Mouse (Mus musculus) heart, embryonic 10.5 days (tissue): ENCODE results near the gene Chit1. TPM values are rescaled to one million over a fixed set of nuclear protein-coding genes. Genes with fewer than 3 reads are reported as not detected.

Source experiments
- DNase-seq: peaks from one replicate; pipeline ENCODE4 v3.0.0-alpha.2; 2017; ENCODE audit warnings: low spot score
- H3K27ac ChIP-seq: fragments of 300-500 bp; sonication (generic); 2 replicates; pipeline ENCODE4 v1.5.1; 2016; ENCODE audit warnings: mild to moderate bottlenecking
- H3K27me3 ChIP-seq: fragments of 300-500 bp; sonication (generic); 2 replicates; pipeline ENCODE4 v1.6.1; 2016; ENCODE audit warnings: mild to moderate bottlenecking; ENCODE audit not compliant: poor library complexity, insufficient read depth, severe bottlenecking
- H3K36me3 ChIP-seq: fragments of 300-500 bp; sonication (generic); 2 replicates; pipeline ENCODE4 v1.6.1; 2016; ENCODE audit warnings: mild to moderate bottlenecking, moderate library complexity
- H3K4me1 ChIP-seq: fragments of 300-500 bp; sonication (generic); 2 replicates; pipeline ENCODE4 v1.6.1; 2016; ENCODE audit warnings: mild to moderate bottlenecking
- H3K4me3 ChIP-seq: fragments of 300-500 bp; sonication (generic); 2 replicates; pipeline ENCODE4 v1.5.1; 2016; ENCODE audit warnings: mild to moderate bottlenecking, moderate library complexity
- H3K9me3 ChIP-seq: fragments of 300-500 bp; sonication (generic); 2 replicates; pipeline ENCODE4 v1.6.1; 2016; ENCODE audit warnings: mild to moderate bottlenecking, moderate library complexity
- WGBS: fragments of 180-500 bp; shearing (Covaris S2); methylation state at CpG from one replicate; pipeline ENCODE4 v1.1.7; 2016; 5-methylcytosine and 5-hydroxymethylcytosine counted together
- polyA plus RNA-seq: library from polyadenylated mRNA; unstranded; fragments of >200 nt; fragmentation: Nextera tagmentation; extraction: Ambion mirVana; gene quantifications from 2 replicates; pipeline ENCODE4 v1.2.1, GENCODE M21; 2016

Chit1 gene
- polyA plus RNA-seq, 1 experiment from 2014 or later = 2.0 TPM

DNA sequence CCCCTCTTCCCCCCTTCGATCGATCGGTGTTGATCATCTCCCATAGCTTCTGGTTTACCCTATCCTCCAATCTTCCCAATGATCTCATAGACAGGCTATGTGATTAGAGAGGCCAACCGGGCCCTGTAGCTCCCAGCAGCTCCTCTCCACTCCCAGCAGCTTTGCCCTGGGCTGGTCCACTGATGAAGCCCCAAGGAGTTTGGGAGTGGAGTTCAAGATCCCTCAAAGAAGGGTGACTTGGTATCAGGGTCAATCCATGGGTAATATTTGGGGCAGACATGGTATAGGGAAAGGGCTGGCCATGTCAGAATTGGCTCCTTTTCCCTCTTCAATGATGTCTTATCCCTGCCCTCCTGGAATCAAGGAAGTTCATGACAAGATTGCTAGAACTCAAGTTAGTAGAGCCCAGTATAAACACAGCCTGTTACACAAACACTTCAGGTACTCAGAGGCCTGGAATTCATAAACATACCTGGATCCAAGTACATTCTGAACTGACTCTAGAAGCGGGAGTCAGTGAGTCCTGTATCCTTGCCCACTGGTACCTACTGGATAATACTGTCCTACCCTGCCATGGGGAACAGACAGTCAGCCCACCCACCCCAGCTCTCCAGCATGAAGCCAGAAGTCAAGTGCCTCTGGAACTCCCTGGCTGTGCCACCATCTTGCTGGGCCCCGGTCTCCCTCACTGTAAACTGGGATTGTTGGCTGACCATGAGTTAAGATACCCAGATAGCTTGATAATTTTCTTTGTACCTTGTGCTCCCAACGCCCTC lies 13.8 kb upstream of the Chit1 start:
- H3K9me3 ChIP-seq = no peaks in the 10 kb centered on the region
- peak overlapping the region; percentile 93 for H3K27ac ChIP-seq
- DNase-seq = no peak
- H3K4me1 ChIP-seq = peaks cover 82% of the 10 kb centered on the region
- H3K27me3 ChIP-seq = peaks cover 12% of the 10 kb centered on the region; the same call in 1 of the 2 replicates
- no peak overlapping the region for H3K4me3 ChIP-seq
- no peaks in the 10 kb centered on the region for H3K36me3 ChIP-seq
- 86% methylated on average over 7 of the region's 7 CpGs for WGBS

DNA sequence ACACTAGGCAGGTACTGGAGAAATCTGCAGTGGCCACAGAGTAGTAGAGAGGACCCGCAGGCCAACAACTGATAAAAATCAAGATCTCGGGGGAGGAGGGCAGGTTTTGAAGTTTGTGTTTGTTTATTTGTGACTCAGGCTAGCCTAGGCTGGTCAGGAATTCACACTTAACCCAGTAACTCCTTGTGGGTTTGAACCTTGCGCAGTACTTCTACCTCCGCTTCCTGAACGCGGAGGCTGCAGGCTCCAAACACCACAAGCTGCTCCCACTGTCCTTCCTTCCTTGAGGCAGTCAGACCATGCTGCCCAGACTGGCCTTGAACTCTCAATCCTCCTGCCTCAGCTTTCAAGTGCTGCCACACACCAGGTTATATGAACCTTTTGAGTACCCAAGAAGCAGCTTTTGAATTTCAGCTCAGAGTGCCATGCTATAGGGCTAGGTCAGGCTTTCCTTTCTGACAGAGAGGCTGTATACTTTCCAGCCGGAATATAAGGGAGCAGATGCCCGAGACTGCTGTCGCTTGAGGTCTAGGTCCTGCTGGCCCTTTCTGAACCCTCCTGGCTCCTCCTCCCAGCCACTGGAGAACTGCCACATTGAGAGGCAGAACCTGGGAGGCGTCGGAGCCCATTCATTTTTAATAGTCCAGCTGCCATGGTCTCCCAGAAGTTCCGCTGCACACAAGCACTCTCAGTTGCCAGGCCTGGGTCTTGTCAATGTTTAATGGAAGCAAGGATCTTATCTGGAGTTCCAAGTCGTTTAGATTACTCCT lies 12.9 kb upstream of the Chit1 start:
- H3K36me3 ChIP-seq = no peaks in the 10 kb centered on the region
- H3K9me3 ChIP-seq = no peaks in the 10 kb centered on the region
- H3K4me3 ChIP-seq = peak overlapping the region; percentile 55
- no peak for DNase-seq
- H3K27me3 ChIP-seq = peaks cover 12% of the 10 kb centered on the region; the same call in 1 of the 2 replicates
- H3K27ac ChIP-seq = peak overlapping the region; percentile 93
- whole genome bisulfite sequencing = 37% methylated on average over 13 of the region's 13 CpGs
- H3K4me1 ChIP-seq = peaks cover 73% of the 10 kb centered on the region

DNA sequence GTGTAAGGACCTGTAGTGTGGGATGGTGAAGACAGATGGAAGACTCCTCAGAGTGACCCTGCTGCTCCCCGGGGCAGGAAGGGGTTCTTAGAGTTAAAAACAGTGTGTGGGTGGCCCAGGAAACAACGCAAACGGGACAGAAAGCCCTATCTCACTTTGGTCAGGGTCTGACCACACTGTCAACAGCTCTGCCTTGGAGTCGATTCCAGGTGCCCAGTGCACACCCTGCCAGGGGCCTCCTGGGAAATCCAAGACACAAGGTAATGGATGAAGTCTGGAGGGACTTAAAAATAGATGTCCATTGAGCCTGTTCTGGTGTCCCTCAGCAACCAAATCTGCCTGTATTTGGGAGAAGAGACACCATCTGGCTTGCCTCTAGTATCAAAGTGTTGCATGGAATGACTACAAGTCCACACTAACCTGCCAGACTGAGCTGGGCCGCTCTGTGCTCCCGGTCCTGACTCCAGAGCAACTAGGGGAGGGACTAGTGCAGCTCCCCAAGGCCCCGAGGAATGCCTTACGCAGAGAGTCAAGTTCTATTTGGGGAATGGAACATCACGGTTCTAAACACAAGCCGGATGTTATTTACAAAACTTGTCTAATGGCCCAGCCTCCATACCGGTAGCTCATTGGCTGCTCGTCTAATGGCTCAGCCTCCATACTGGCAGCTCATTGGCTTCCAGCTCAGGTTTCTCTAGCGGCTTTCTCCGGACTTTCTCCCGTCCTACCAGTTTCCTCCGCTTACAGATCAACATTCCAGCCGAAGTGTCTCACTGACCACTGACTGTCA lies 12.1 kb upstream of the Chit1 start:
- H3K27ac ChIP-seq = peak overlapping the region; percentile 93
- peak; percentile 97 for DNase-seq
- peaks cover 70% of the 10 kb centered on the region for H3K4me1 ChIP-seq
- H3K36me3 ChIP-seq = no peaks in the 10 kb centered on the region
- WGBS = 1% methylated on average over 17 of the region's 17 CpGs
- H3K27me3 ChIP-seq = peaks cover 12% of the 10 kb centered on the region; the same call in 1 of the 2 replicates
- no peaks in the 10 kb centered on the region for H3K9me3 ChIP-seq
- H3K4me3 ChIP-seq = peak overlapping the region; percentile 55

DNA sequence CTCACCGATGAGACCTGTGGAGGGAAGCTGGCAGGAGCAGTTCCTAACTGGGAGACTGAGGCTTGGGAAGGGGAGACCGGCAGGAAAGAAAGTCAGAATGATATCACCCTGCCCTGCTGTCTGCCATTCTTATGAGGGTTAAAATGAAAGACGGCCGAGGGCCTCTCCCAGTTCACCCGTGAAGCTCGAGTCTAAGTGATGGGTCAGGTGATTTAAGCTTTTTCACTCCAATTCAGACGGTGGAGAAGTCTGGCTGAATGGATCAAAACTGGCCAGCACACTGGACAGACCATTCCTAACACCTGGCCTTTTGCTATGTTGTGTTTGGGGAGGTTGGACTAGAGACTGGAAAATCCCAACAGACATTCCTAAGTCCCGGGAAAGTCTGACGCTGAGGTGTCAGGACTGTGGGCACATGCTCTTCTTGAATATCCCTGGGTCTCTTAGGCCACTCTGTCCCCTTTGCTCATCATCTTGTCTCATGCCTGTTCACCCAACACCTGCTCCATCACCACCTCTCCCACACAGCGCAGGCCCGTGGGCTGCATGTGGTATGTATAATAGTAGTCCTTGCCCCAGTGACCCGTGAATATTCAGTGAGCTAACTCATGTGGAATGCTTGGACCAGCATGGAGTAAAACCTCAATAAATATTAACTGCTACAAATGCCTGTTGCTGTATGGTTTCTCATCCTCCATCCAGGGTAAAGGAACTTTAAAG lies 11.4 kb upstream of the Chit1 start:
- Histone ChIP-seq H3K9me3 (no peaks in the 10 kb centered on the region), H3K4me3 (peak overlapping the region; percentile 55), H3K36me3 (no peaks in the 10 kb centered on the region), H3K27me3 (peaks cover 13% of the 10 kb centered on the region; the same call in 1 of the 2 replicates), H3K4me1 (peaks cover 65% of the 10 kb centered on the region), H3K27ac (peak overlapping the region; percentile 93)
- 21% methylated on average over 12 of the region's 12 CpGs for WGBS
- no peak for DNase-seq

DNA sequence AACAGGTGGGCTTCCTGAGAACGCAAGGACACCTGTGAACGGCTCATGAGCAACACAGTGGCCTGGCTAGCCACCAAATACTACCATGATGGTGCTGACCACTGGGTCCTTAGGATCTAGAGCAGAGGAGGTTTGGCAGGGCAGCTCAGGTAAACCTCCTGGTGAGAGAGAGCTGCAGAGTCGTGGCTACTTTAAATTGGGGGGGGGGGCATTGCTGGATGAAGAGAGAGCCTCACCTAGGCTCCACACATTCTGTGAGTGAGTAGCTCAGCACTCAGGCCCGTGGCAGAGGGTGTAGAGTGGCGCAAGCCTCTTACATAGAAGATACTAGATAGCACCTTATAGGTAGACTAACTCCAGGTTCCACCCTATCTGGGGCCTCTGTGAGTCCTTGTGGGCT lies 10.6 kb upstream of the Chit1 start:
- Histone ChIP-seq H3K27ac (peak overlapping the region; percentile 93), H3K4me3 (no peak overlapping the region), H3K36me3 (no peaks in the 10 kb centered on the region), H3K9me3 (no peaks in the 10 kb centered on the region), H3K4me1 (peaks cover 59% of the 10 kb centered on the region), H3K27me3 (peaks cover 13% of the 10 kb centered on the region)
- 76% methylated on average over 5 of the region's 5 CpGs for WGBS
- DNase-seq = no peak

DNA sequence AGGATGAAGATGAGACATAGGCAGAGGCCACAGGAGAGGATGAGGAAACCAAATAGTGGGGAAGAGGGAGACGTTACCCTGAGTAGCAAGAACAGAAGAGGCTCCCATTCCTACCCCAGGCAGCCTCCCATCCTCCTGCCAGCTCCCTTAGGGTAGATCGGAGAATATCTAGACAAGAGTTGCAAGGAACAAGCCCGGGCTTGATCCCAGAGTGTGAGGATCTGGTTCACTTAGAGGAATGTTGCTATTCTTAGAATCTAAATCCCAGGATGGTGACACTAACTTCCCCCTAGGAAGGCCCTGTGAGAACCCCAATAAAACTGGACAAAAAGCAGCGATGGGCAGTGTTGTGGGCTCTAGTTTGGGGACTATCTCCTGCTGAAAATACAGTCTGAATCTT lies 10.1 kb upstream of the Chit1 start:
- Histone ChIP-seq H3K4me3 (no peak overlapping the region), H3K27ac (peak overlapping the region; percentile 93), H3K9me3 (no peaks in the 10 kb centered on the region), H3K27me3 (peaks cover 15% of the 10 kb centered on the region), H3K4me1 (peaks cover 61% of the 10 kb centered on the region), H3K36me3 (no peaks in the 10 kb centered on the region)
- 61% methylated on average over 4 of the region's 4 CpGs for WGBS
- DNase-seq = no peak

DNA sequence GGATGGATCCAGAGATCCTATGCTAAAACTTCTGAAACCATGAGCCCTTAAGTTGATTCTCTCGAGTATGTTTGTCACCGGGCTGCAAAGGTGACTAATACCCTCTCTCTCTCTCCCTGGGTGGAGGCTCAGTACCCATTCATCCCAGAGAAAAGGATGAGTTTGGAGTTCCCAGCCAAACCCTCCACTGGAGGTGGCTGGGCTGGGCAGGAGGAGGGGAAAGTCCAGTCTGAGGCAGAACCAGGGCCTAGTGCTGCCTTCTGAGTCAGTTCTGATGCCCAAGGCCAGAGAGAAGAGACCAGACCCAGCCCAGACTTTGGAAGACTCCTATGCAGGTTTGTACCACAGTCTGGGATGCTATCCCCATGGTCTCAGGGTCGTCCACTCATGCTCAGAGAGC lies 9.4 kb upstream of the Chit1 start:
- Histone ChIP-seq H3K4me1 (peaks cover 54% of the 10 kb centered on the region), H3K27me3 (peaks cover 15% of the 10 kb centered on the region), H3K36me3 (no peaks in the 10 kb centered on the region), H3K27ac (peak overlapping the region; percentile 47), H3K4me3 (no peak overlapping the region), H3K9me3 (no peaks in the 10 kb centered on the region)
- WGBS = 78% methylated on average over 3 of the region's 3 CpGs
- no peak for DNase-seq

DNA sequence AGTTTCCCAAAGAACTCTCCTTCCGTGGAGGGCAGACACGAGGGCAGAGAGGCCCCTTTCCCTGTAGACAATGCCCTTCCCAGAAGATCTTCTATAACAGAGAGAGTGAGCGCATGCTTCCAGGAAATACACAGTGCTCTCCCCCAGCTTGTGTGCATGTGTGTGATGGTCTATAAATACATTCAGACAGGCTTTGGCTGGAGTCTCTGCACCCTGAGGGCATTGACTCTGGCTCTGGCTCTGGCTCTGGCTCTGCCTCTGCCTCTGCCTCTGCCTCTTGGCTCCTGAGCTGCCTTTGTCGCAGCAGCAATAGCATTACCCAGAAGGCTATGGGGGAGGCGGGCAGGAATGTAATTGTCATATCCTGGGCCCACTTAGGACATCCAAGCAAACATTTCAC lies 7.2 kb upstream of the Chit1 start:
- Histone ChIP-seq H3K9me3 (no peaks in the 10 kb centered on the region), H3K4me1 (peaks cover 31% of the 10 kb centered on the region), H3K27me3 (peaks cover 19% of the 10 kb centered on the region), H3K27ac (peak overlapping the region; percentile 65; the same call in 1 of the 2 replicates), H3K4me3 (no peak overlapping the region), H3K36me3 (no peaks in the 10 kb centered on the region)
- no peak for DNase-seq
- 69% methylated on average over 5 of the region's 5 CpGs for WGBS

DNA sequence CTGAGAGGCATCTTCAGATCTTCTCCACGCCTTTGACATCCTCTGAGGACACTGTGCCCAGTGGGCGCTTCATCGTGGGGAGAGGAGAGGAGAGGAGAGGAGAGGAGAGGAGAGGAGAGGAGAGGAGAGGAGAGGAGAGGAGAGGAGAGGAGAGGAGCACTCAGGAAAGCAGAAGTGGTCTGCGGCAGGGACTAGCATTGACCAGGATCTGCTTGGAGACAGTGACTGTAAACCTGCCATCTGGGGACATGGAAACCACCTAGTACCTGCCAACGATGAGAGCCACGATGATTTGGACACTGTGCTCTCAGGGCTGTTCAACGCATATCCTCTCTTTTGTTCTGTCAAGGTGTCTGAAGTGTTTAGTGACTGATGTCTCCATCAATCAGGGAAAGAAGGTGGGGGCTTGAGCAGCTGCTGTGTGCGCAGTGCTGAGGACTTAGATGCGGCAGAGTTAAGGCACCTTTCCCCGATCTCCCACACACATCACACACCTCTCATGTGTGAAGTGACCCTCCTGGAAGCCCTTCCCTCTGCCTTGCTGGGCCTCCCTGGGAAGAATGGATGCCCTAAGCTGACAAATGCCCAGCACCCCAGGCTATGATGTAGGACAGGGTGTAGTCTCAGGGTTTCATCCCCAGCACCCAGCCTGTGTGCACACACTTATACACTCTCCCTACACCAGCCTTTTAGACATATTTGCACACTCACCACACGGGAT lies 5.8 kb upstream of the Chit1 start:
- Histone ChIP-seq H3K27ac (0 out of 2 replicates have a peak overlapping the region, but pooled peaks have one; percentile 42), H3K27me3 (peaks cover 19% of the 10 kb centered on the region), H3K9me3 (no peaks in the 10 kb centered on the region), H3K4me1 (peaks cover 20% of the 10 kb centered on the region), H3K36me3 (no peaks in the 10 kb centered on the region), H3K4me3 (no peak overlapping the region)
- DNase-seq = no peak
- 67% methylated on average over 11 of the region's 11 CpGs for WGBS

DNA sequence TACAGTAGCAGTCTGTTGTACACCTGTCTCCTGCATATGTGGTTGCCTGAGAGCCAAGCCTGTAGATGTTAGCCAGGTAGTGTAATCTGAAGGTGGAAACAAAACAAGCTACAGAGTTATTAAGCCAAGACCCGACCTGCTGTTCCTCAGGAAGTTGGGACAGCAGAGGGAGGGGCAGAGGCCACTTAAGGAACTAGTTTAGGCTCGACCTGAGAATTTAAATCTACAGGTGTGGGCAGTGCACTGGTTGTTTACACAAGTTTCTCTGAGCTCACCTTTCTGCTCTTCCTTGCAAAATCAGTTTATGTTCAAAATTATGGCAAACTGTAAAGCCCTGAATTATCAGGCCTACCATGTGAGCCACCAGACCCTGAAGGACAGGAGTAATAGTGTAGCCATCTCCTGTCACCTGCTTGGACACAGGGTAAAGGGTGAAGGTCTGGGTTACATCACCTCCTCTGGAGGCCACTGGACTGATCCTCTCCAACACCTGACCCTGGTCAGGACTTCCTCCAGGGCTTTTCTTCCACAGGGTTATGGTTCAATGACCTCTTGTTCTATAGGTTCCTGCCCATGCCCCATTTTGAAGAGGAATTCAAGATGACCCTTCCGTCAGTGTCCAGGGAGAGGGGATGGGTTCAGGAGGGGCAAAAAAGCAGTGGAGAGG lies 5.1 kb upstream of the Chit1 start:
- 56% methylated on average over 3 of the region's 3 CpGs for WGBS
- Histone ChIP-seq H3K27ac (0 out of 2 replicates have a peak overlapping the region, but pooled peaks have one; percentile 42), H3K4me1 (peaks cover 13% of the 10 kb centered on the region), H3K27me3 (peaks cover 19% of the 10 kb centered on the region), H3K36me3 (no peaks in the 10 kb centered on the region), H3K4me3 (no peak overlapping the region), H3K9me3 (no peaks in the 10 kb centered on the region)
- DNase-seq = no peak

DNA sequence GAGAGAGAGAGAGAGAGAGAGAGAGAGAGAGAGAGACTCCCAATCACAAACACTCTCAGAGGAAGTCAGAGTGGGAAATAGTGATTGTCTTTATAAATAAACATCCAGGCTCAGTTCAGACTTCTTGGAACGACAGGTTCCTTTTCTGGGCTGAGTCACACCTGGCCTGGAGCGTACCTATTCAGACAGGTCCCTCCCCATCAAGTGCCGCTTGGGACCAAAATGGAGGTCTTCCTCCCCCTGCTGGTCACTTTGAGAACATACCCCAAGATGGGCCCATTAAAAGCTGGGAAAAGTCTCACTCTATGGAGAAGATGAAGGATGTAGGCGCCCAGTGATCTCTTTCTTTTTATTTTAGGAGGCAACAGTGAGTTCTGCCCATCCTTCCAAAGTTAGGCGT lies 4.3 kb upstream of the Chit1 start:
- DNase-seq = no peak
- Histone ChIP-seq H3K27ac (no peak overlapping the region), H3K27me3 (peaks cover 19% of the 10 kb centered on the region), H3K4me1 (peaks cover 11% of the 10 kb centered on the region), H3K4me3 (no peak overlapping the region), H3K9me3 (no peaks in the 10 kb centered on the region), H3K36me3 (no peaks in the 10 kb centered on the region)
- WGBS = 9% methylated on average over 5 of the region's 5 CpGs
